Mouse (Mus musculus) embryonic facial prominence, embryonic 14.5 days (tissue): ENCODE results near the gene Mif4gd. TPM values are rescaled to one million over a fixed set of nuclear protein-coding genes. Genes with fewer than 3 reads are reported as not detected.

Experiments
- ATAC-seq: fragments of 200-750 bp; cut with Nextera tagmentation; 2 replicates; pipeline ENCODE4 v1.8.0; 2017; ENCODE audit warnings: low read depth, moderate number of reproducible peaks, moderate TSS enrichment
- DNase-seq: peaks from one replicate; pipeline ENCODE4 v3.0.0-alpha.2; 2015; ENCODE audit warnings: low spot score
- H3K27ac ChIP-seq: fragments of 300-500 bp; sonication (generic); replicated peaks from 2 replicates; pipeline ENCODE4 v1.5.1; 2014; ENCODE audit warnings: low read depth, mild to moderate bottlenecking, low read length, moderate library complexity
- H3K27me3 ChIP-seq: fragments of 300-500 bp; sonication (generic); replicated peaks from 2 replicates; pipeline ENCODE4 v1.6.1; 2014; ENCODE audit warnings: low read length; ENCODE audit not compliant: control insufficient read depth, insufficient read depth
- H3K36me3 ChIP-seq: fragments of 300-500 bp; sonication (generic); 2 replicates; pipeline ENCODE4 v1.6.1; 2014; ENCODE audit warnings: low read length, mixed read lengths; ENCODE audit not compliant: control insufficient read depth, insufficient read depth
- H3K4me1 ChIP-seq: fragments of 300-500 bp; sonication (generic); 2 replicates; pipeline ENCODE4 v1.6.1; 2014; ENCODE audit warnings: antibody characterized with exemption, low read length; ENCODE audit not compliant: control insufficient read depth, insufficient read depth
- H3K4me2 ChIP-seq: fragments of 300-500 bp; sonication (generic); 2 replicates; pipeline ENCODE4 v1.6.1; 2014; ENCODE audit warnings: low read depth, mild to moderate bottlenecking, low read length, moderate library complexity, mixed read lengths
- H3K4me3 ChIP-seq: fragments of 300-500 bp; sonication (generic); 2 replicates; pipeline ENCODE4 v1.5.1; 2014; ENCODE audit warnings: low read depth, mild to moderate bottlenecking, low read length
- H3K9ac ChIP-seq: fragments of 300-500 bp; sonication (generic); 2 replicates; pipeline ENCODE4 v1.6.1; 2014; ENCODE audit warnings: low read depth, mild to moderate bottlenecking, low read length, moderate library complexity, mixed read lengths
- H3K9me3 ChIP-seq: fragments of 300-500 bp; sonication (generic); 2 replicates; pipeline ENCODE4 v1.6.1; 2016; ENCODE audit warnings: low read length; ENCODE audit not compliant: control insufficient read depth
- WGBS: fragments of 180-500 bp; shearing (Covaris S2); extraction: QIAGEN DNeasy Blood & Tissue Kit; methylation state at CpG from one replicate; pipeline ENCODE4 v1.1.7; 2014; 5-methylcytosine and 5-hydroxymethylcytosine counted together
- polyA plus RNA-seq: library from polyadenylated mRNA; unstranded; fragments of >200 nt; fragmentation: Nextera tagmentation; extraction: Ambion mirVana; gene quantifications from 2 replicates; pipeline ENCODE4 v1.2.1, GENCODE M21; 2014

Gene Mif4gd
- polyA plus RNA-seq: 22.7 and 28.5 TPM in 2 replicates

DNA sequence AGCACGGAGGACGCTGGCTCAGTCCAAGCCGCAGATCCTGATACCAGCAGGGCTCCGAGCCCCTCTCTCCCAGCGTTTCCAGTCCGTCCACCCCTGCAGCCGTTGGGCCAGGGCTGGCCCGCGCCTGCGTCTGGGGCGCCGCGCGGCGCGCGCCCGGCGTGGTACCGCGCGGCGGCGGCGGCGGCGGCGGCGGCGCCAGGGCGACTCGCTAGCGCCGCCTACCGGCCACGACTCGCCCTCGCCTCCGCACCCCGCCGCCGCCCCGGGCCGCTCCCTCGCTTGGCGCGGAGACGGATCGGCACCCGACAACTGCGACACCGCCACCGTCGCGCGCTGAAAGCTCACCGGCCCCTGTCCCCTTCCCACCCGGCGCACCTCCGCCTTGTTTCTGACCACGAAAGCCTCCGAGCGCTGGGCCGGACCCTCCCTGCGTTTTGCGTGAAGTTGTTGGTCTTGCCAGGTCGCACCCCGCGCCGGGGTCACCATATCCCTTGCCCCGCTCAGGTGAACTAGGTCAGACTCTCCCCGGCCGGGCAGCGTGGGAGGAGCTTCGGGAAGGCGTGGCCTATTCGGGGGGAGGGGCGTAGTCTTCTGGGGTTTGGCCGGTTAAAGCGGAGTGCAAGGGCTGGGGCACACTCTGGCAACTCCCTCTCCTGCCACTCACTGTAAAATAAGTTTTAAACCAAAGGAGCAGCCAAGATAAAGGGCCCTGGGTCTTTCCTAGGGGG lies at the start of gene Mif4gd:
Mif4gd (minus strand) TSS at position 560 of the 728 bp plus-strand sequence.
- H3K4me1 ChIP-seq: peaks cover 9% of the 10 kb centered on the region; the same call in 1 of the 2 replicates

DNA sequence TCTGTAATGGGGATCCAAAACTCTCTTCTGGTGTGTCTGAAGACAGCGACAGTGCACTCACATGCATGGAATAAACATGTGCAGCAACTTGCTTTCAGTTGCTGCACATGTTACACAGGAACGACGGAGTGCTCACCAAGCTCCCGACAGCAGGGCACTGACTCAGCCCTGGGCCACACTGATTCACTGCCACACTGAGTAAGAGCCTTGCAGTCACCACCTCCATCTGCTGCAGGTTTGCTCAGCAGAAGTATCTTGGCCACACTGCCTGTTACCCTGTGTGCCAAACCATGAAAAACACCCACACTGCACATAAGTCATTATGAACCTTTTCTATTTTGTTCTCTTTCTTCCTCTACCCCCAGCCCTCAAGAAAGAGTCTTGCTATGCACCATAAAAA lies 47.6 kb upstream of the Mif4gd start:
- H3K27ac ChIP-seq: no peak overlapping the region
- no peaks in the 10 kb centered on the region for H3K9me3 ChIP-seq
- no peak overlapping the region for H3K9ac ChIP-seq
- H3K4me1 ChIP-seq: no peaks in the 10 kb centered on the region
- 96% methylated on average over 4 of the region's 4 CpGs for WGBS
- no peak overlapping the region for H3K4me3 ChIP-seq
- H3K4me2 ChIP-seq: no peak overlapping the region
- ATAC-seq (no peak), DNase-seq (no peak)
- H3K27me3 ChIP-seq: no peaks in the 10 kb centered on the region
- peaks cover 3% of the 10 kb centered on the region; the same call in 1 of the 2 replicates for H3K36me3 ChIP-seq

More for the DNA sequence above, at the start of gene Mif4gd:
- H3K36me3 ChIP-seq: peaks cover 32% of the 10 kb centered on the region
- no peaks in the 10 kb centered on the region for H3K9me3 ChIP-seq
- H3K27me3 ChIP-seq: no peaks in the 10 kb centered on the region
- H3K4me2 ChIP-seq: peak within 1 kb of the TSS; percentile 71
- WGBS: under 1% methylated on average over 48 of the region's 80 CpGs
- peak within 1 kb of the TSS; percentile 76 for H3K4me3 ChIP-seq
- ATAC-seq (peak; percentile 89), DNase-seq (peak; percentile 86)
- H3K9ac ChIP-seq: peak within 1 kb of the TSS; percentile 75
- H3K27ac ChIP-seq: peak within 1 kb of the TSS; percentile 91

DNA sequence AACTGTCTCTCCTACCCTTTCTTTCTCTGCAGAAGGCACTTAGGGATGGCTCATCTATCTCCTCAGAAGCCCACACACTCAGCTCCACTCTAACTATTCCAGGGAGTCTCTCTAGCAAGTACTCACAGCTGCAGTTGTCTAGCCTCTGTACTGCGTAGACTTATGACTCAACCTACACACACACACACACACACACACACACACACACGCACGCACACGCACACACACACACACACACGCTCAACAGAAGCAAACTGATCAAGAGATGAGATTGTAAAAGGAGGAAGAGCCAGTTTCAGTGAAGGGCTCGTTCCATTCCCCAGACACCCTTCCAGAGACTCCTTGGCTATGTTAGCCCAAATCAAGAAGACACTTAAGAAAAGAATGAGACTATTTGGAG lies 45.8 kb upstream of the Mif4gd start:
- ATAC-seq (no peak), DNase-seq (no peak)
- peaks cover 17% of the 10 kb centered on the region for H3K36me3 ChIP-seq
- 84% methylated on average over 6 of the region's 6 CpGs for WGBS
- no peak overlapping the region for H3K4me3 ChIP-seq
- no peaks in the 10 kb centered on the region for H3K27me3 ChIP-seq
- H3K4me1 ChIP-seq: no peaks in the 10 kb centered on the region
- H3K4me2 ChIP-seq: no peak overlapping the region
- no peak overlapping the region for H3K27ac ChIP-seq
- H3K9ac ChIP-seq: no peak overlapping the region
- no peaks in the 10 kb centered on the region for H3K9me3 ChIP-seq

DNA sequence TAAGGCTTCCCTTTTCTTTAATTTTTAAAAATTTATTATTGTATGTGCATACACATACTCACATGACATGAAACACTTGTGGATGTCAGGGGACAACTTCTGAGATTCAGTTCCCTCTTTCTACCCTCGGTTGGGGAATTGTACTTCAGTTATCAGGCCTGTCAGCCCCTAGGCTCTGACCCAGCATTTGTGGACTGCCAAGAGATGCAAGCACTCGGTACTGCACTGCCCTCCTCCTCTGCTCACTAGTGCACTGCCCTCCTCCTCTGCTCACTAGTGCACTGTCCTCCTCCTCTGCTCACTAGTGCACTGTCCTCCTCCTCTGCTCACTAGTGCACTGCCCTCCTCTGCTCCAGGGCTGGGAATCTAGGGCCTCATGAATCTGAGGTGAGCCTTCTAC lies 41.4 kb upstream of the Mif4gd start:
- no peak overlapping the region for H3K9ac ChIP-seq
- no peaks in the 10 kb centered on the region for H3K9me3 ChIP-seq
- DNase-seq: no peak
- H3K27me3 ChIP-seq: no peaks in the 10 kb centered on the region
- no peak overlapping the region for H3K4me2 ChIP-seq
- no peak overlapping the region for H3K4me3 ChIP-seq
- no peak for ATAC-seq
- H3K36me3 ChIP-seq: peaks cover 28% of the 10 kb centered on the region
- 76% methylated on average over 2 of the region's 2 CpGs for WGBS
- H3K27ac ChIP-seq: no peak overlapping the region
- H3K4me1 ChIP-seq: no peaks in the 10 kb centered on the region

DNA sequence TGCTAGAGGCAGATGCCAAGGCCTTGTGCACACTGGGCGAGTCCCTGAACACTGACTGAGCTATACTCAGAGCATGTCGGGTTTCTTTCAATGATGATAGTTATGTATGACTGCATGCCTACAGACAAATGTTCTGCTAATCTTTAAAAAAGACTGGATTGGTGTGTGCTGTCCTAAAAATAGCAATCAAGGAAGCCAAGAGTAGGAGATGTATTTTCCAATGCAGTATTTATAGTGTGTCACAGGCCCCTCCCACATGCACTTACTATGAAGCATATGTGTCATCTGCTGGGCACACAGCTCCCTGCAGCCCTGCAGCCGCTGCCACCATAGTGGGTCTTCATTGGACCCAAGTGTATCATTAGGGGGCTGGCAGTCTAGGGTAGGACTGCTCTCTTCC lies 40.4 kb upstream of the Mif4gd start:
- no peak overlapping the region for H3K4me2 ChIP-seq
- peak; percentile 20 for DNase-seq
- no peaks in the 10 kb centered on the region for H3K9me3 ChIP-seq
- no peaks in the 10 kb centered on the region for H3K27me3 ChIP-seq
- 81% methylated on average over 3 of the region's 3 CpGs for WGBS
- H3K4me1 ChIP-seq: no peaks in the 10 kb centered on the region
- H3K36me3 ChIP-seq: peaks cover 31% of the 10 kb centered on the region
- no peak overlapping the region for H3K9ac ChIP-seq
- H3K4me3 ChIP-seq: no peak overlapping the region
- H3K27ac ChIP-seq: no peak overlapping the region
- peak; percentile 38; the same call in 1 of the 2 replicates for ATAC-seq

DNA sequence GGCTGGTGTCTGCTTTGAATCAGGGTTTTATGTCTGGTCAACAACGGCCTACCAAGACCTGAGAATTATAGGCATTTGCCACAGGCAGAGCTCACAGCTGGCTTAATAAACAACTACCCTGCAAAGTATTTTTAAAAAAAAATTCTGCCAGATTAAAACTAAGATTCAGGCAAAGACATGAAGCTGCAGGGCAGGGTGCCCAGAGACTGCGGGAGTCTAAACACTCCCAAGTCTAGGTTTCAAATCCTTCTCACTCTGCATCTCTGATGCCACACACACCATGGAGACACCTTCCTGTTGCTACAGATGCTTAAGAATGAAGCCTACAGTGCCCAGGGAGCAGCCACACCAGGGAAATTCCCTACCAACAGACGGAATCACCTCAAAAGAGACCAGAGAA lies 38.9 kb upstream of the Mif4gd start:
- no peaks in the 10 kb centered on the region for H3K4me1 ChIP-seq
- no peak overlapping the region for H3K27ac ChIP-seq
- DNase-seq: no peak
- H3K9ac ChIP-seq: no peak overlapping the region
- no peak for ATAC-seq
- H3K27me3 ChIP-seq: no peaks in the 10 kb centered on the region
- peaks cover 38% of the 10 kb centered on the region for H3K36me3 ChIP-seq
- H3K4me2 ChIP-seq: no peak overlapping the region
- WGBS: 92% methylated on average over 3 of the region's 3 CpGs
- H3K4me3 ChIP-seq: no peak overlapping the region
- no peaks in the 10 kb centered on the region for H3K9me3 ChIP-seq

DNA sequence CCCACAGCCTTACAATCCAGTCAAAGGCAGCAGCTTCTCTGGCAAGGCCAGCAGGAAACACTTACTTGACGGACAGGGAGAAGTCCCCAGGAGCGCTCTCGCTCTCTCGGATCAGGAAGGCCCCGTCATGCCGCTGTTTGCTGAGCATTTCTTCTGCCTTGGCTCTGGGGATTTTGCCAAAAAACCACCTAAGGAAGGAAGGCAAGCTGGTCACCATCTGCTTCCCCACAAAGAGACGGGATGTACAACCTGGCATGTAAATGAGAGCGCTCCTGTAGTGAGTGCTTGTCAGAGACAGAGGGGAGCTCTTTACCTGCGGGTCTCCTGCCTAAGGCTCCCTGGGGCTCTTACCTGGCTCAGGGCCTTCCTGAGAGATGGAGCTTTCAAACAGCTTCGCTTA lies 36.9 kb upstream of the Mif4gd start:
- Histone ChIP-seq H3K27me3 (no peaks in the 10 kb centered on the region), H3K9me3 (no peaks in the 10 kb centered on the region), H3K4me1 (no peaks in the 10 kb centered on the region), H3K27ac (no peak overlapping the region), H3K4me2 (no peak overlapping the region), H3K36me3 (peaks cover 43% of the 10 kb centered on the region), H3K9ac (no peak overlapping the region), H3K4me3 (no peak overlapping the region)
- DNase-seq (peak; percentile 29), ATAC-seq (no peak)
- WGBS: 48% methylated on average over 10 of the region's 10 CpGs

DNA sequence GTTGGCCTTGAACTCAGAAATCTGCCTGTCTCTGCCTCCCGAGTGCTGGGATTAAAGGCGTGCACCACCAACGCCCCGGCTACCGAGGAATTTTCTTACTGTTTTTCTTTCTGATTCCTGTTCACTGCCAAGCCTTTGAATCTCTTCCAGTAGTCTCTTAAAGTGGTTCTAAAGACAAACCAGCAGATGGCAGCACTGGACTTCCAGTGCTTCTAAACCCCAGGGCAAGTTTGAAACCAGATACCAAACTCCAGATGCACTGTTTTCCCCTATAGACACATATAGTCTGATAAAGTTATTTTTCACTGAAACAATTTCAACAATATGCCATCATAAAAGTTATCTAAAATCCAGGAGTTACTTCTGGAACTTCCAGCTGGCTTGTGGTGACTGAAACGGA lies 34.7 kb upstream of the Mif4gd start:
- Histone ChIP-seq H3K9me3 (no peaks in the 10 kb centered on the region), H3K9ac (no peak overlapping the region), H3K4me2 (no peak overlapping the region), H3K27me3 (no peaks in the 10 kb centered on the region), H3K4me3 (no peak overlapping the region), H3K27ac (no peak overlapping the region), H3K36me3 (peaks cover 39% of the 10 kb centered on the region; the same call in 1 of the 2 replicates), H3K4me1 (no peaks in the 10 kb centered on the region)
- 44% methylated on average over 6 of the region's 6 CpGs for WGBS
- ATAC-seq: no peak
- DNase-seq: peak; percentile 90

DNA sequence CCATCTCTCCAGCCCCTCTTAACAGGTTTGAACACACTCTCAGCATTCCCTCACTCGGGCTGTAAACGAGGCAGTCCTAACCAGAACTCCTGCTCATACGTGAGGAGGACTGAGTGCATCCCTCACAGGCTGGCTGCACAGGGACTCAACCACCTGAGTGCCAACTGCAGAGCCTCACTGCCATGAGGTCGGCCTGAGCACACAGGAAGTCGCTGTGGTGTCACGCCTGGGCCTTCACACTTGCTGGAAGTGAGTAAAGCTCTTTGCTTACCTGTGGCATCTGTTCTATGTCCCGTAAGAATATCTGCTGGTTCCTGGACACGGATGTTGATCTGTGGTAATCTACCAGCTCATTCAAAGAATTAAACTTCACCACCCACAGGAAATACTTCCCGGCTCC lies 33.7 kb upstream of the Mif4gd start:
- Histone ChIP-seq H3K4me2 (no peak overlapping the region), H3K4me1 (no peaks in the 10 kb centered on the region), H3K36me3 (peaks cover 39% of the 10 kb centered on the region; the same call in 1 of the 2 replicates), H3K9ac (no peak overlapping the region), H3K9me3 (no peaks in the 10 kb centered on the region), H3K27ac (no peak overlapping the region), H3K4me3 (no peak overlapping the region), H3K27me3 (no peaks in the 10 kb centered on the region)
- 90% methylated on average over 9 of the region's 9 CpGs for WGBS
- no peak for DNase-seq
- ATAC-seq: no peak
